Mouse (Mus musculus): ENCODE data around the gene Sh3gl2.

DNA sequence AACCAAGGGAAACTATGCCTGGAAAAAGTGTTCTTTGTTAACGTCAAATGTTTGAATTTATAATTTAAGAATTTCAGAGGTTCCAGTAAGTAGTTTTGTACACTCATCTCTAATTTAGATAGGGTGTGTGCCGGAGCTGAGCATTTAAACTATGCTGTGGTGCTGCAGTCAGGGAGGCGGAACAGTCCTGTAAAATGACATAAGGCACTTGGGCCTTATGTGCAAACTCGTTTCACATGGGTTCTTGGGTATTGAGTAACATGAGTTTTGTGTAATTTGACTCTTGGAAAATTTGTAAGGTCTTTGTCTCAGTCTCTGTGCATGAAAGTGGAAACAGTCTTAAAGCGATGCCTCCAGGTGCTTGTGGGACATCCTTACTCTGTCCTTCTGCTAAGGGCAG is 334.8 kb downstream of the Sh3gl2 start:
- no peak for TF ChIP-seq CTCF (IDR thresholded peaks at IDR 0.05; ENCODE audit: control insufficient read depth, insufficient read depth, insufficient replicate concordance, low read depth, low read length)
- TF ChIP-seq POLR2A (IDR thresholded peaks at IDR 0.05; ENCODE audit: control insufficient read depth, low read depth, low read length), result no peak

Data from testis, adult 2 months (tissue).